Mouse (Mus musculus) fat pad, adult 2 months (tissue): ENCODE data around the gene Tes.

Experiments
- DNase-seq: peaks from one replicate; pipeline ENCODE4 v3.0.0-alpha.2; 2011; ENCODE audit warnings: low read depth, low spot score; ENCODE audit errors: extremely low read depth

The Tes gene

GRCm38 (mm10) chr6:17077270-17077669 lies 12.3 kb downstream of the Tes start:
- peak; percentile 10 for DNase-seq

- DNase-seq = no peak
These were observed 12.8 kb downstream of the Tes start for GRCm38 (mm10) chr6:17077720-17078119.

DNA sequence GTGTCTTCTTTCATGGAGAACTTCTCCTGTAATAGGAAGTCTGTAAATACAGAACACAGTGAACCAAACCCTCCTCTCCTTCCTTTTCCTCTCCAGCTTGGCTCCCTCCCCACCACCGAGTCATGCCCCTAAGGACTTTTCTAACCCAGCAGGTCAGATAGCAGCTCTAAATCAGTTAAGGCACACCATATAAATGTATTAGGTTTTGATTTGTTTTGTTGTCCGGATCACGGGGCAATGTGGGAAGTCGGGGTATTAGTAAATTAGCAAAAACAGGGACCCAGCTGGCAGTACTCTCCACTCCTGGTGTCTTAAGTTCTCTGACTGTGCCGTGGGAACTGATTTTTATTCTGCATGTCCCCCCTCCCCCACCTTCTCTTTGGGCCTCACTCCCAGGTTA lies 14.4 kb downstream of the Tes start:
- no peak for DNase-seq

- DNase-seq = no peak
These were observed 14.9 kb downstream of the Tes start for GRCm38 (mm10) chr6:17079826-17080225.

GRCm38 (mm10) chr6:17082238-17082637 lies 17.3 kb downstream of the Tes start:
- no peak for DNase-seq

- no peak for DNase-seq
These were observed 17.9 kb downstream of the Tes start for GRCm38 (mm10) chr6:17082800-17083199.

DNA sequence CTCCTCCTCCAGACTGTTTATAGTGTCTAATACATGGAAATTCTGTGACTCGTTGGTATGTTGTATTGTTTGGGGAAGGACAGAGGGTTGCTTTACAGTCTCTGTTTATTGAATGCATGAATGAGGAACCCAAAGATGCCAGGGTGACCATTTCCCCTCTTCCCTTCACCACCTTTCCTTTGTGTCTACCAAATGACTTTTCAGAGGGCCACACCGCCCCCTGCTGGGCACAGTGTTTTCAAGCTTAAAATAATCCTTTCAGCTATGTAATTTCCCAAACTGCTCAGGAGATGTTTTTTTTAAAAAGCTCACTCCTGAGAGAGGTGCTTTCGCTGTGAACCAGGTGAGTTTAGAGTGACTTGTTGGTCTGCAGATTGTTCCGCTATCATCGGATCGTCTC lies 22.5 kb downstream of the Tes start:
- DNase-seq = no peak

DNA sequence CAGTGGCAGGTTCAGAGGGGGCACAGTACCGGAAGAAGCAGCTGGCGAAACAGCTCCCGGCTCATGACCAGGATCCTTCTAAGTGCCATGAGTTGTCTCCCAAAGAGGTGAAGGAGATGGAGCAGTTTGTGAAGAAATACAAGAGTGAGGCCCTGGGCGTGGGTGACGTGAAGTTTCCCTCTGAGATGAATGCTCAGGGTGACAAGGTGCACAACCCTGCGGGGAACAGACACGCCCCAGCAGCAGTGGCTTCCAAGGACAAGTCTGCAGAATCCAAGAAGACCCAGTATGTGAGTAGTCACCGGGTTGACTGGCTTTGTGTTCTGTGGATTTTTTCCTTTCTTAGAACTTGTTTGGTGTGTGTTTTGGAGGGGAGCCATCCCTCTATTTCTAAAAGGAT lies 32.4 kb downstream of the Tes start:
- no peak for DNase-seq

DNA sequence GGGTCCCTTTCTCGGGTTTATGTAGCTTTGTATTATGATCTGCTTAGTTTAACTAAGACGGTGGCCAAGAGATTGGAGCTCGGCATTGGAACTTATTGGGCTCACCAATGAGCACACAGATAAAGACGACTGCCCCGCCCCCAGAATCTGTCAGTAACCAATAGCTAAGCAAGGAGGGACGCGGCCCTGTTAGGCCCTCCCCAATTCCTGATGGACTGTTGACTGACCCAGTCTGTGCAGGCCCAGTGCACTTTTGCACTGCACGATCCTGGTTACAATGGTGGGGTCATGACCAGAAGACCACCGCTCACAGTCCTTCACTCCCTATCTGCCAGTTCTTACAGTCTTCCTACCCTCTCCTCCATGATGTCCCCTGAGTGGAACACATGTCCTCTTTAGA lies 33.6 kb downstream of the Tes start:
- DNase-seq = no peak

GRCm38 (mm10) chr6:17099477-17100130 lies 34.7 kb downstream of the Tes start:
- no peak for DNase-seq

- DNase-seq = no peak
These were observed 40.8 kb downstream of the Tes start for GRCm38 (mm10) chr6:17105714-17106113.

GRCm38 (mm10) chr6:17106493-17106892 lies 41.5 kb downstream of the Tes start:
- DNase-seq = no peak

- peak; percentile 52 for DNase-seq
These were observed 44.3 kb downstream of the Tes start for GRCm38 (mm10) chr6:17109204-17109603.

DNA sequence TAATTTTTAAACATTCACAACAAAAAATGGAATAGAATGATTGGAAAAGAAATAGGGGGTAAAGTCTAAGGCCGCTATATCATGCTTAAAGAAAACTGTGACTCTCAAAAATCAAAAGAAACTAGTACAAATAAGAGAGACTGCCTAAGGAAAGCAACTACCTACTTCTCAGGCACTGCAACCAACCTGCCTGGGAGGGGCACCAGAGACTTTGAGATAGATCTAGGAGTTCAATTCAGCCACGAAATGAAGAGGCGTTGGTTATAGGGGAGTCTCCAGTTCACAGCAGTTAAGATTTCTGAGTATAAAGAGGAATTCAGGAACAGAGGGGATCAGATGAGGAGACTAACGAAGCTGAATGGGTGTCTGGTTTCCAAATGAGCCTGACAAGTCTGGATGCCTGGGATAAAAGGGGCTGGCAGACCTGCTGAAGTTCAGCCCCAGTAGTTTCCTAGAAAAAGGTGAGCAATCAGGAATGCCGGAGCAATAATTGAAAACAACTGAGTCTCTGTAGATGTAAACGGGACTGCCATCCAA lies 45.7 kb downstream of the Tes start:
- DNase-seq = no peak

DNA sequence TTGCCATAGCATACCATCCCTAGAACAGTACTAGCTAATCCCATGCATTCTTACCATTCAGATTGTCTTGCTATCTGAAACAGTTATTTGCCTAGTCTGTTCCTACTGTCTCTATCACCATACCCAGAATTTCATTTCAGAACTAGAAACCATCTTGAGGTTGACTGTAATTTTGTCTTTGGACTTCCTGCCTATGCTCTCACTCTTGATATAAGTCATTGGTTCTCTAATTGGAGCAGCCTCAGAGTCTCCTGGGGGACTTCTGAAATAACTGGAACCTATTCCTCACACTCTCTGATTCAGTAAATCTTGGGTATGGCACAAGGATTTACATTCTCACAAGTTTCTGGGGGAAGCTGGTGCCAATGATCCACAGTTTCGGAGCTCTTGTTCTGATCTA lies 47.1 kb downstream of the Tes start:
- DNase-seq = no peak

GRCm38 (mm10) chr6:17112990-17113389 lies 48.0 kb downstream of the Tes start:
- DNase-seq = no peak

DNA sequence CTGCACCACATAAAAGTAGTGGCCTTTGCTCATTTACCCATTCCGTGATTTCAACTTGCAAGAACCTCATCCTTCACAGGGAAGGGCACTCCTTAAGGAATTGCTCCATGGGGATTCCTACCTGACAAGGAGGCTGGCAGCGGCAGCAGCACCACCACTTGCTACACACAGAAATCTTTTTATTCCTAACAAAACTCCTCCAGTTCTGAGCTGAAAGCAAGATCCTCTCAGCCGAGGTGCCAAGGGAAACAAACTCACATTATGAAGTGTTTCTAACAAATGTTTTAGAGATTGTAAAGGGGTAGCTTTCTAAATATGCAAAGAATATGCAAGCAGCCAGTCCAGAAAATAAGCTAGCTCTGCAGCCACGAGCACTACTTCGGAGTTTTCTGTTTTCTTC lies 49.6 kb downstream of the Tes start:
- no peak for DNase-seq

DNA sequence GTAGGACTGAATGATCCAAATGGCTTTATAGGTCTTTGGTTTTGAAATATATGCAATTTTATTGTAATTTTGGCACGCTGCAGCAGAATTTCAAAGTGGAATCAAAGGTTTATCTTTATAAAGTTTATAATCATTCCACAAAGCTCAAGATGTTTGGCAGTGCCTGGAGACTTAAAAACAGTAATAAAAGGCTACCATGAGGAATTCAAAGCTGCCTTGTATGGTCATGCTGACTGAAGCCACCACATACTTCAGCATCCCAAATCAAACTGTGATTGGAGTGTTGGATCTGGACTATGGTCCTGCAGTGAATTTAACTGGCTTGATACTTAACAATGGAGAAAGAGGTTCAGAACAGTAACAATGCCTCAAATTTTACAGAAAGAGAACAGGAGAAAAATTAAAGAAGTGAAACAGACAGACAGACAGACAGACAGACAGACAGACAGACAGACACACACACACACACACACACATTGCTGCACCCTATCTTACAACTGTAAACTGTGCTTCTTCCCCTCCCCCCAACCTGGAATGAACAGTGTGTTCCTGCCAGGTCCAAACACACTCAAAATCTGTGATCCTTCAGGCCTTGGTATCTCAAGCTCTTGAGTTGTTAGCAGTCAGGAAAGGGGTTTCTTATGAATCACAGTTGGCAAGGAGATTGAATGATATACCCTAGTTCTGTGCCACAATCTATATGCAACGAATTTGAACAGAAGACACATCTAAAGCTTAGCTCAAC lies 50.3 kb downstream of the Tes start:
- DNase-seq = no peak

- no peak for DNase-seq
These were observed 54.7 kb downstream of the Tes start for GRCm38 (mm10) chr6:17119521-17120232.

DNA sequence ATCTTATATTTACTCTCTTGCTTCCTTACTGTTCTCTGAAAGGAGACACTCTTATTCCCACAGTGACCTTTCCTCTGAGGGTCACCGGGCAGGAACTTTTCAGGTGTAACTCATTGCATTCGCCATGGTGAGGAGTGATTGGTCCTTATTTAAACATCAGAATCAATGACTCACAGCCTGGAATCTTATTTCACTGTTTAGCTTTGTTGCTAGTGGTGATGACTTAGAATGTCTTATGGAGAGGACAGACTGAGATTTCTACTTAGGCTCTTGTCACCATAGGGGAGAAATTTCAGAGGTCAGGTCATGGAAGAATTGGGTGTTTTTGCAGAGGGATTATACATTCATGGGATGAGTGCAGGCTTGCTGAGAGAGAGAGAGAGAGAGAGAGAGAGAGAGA lies 75.1 kb downstream of the Tes start:
- no peak for DNase-seq

GRCm38 (mm10) chr6:17142577-17143359 lies 77.8 kb downstream of the Tes start:
- peak; percentile 14 for DNase-seq
